Mouse (Mus musculus) macrophage (primary cell): ENCODE data around the gene Ccdc40. TPM values are rescaled to one million over a fixed set of nuclear protein-coding genes. Genes with fewer than 3 reads are reported as not detected.

Experiments used
- H3K27ac ChIP-seq: fragments of 350-480 bp; formaldehyde crosslinking; 2 replicates; pipeline ENCODE4 v1.9.0; 2021
- H3K36me3 ChIP-seq: fragments of 350-480 bp; formaldehyde crosslinking; 2 replicates; pipeline ENCODE4 v1.9.0; 2021; ENCODE audit errors: inconsistent target
- H3K4me3 ChIP-seq: fragments of 350-480 bp; formaldehyde crosslinking; 2 replicates; pipeline ENCODE4 v1.9.0; 2021; ENCODE audit errors: inconsistent target
- H3K79me2 ChIP-seq: fragments of 350-480 bp; formaldehyde crosslinking; 2 replicates; pipeline ENCODE4 v1.9.0; 2021; ENCODE audit errors: inconsistent target
- WGBS: methylation state at CpG from one replicate; pipeline ENCODE4 v1.1.7; 2026; ENCODE audit warnings: inconsistent platforms; ENCODE audit not compliant: missing documents; 5-methylcytosine and 5-hydroxymethylcytosine counted together
- polyA plus RNA-seq: library from polyadenylated mRNA; stranded (reverse); fragments of 250-400 nt; gene quantifications from 3 replicates; pipeline ENCODE4 v1.2.4, GENCODE M21; 2018; ENCODE audit warnings: inconsistent platforms

Ccdc40 gene
- polyA plus RNA-seq, 1 experiment from 2014 or later = 1.2 TPM

GRCm38 (mm10) chr11:119300986-119301385 is 72.6 kb downstream of the Ccdc40 start:
- 7% methylated on average over 2 of the region's 2 CpGs for WGBS
- no peak overlapping the region for H3K27ac ChIP-seq
- no peak overlapping the region for H3K4me3 ChIP-seq
- H3K79me2 ChIP-seq = peaks cover 36% of the 10 kb centered on the region
- peaks cover 15% of the 10 kb centered on the region for H3K36me3 ChIP-seq

GRCm38 (mm10) chr11:119304904-119305712 is 76.7 kb downstream of the Ccdc40 start:
- Histone ChIP-seq H3K36me3 (no peaks in the 10 kb centered on the region), H3K4me3 (no peak overlapping the region), H3K79me2 (no peaks in the 10 kb centered on the region), H3K27ac (no peak overlapping the region)
- WGBS = 53% methylated on average over 16 of the region's 16 CpGs

GRCm38 (mm10) chr11:119306762-119307657 is 78.6 kb downstream of the Ccdc40 start:
- 78% methylated on average over 13 of the region's 13 CpGs for WGBS
- Histone ChIP-seq H3K79me2 (no peaks in the 10 kb centered on the region), H3K4me3 (no peak overlapping the region), H3K27ac (no peak overlapping the region), H3K36me3 (no peaks in the 10 kb centered on the region)

GRCm38 (mm10) chr11:119307658-119307867 is 79.2 kb downstream of the Ccdc40 start, which contains the start of gene Card14:
Gene Card14 (plus strand): TSS chr11:119307768.
- no peak within 1 kb of the TSS for H3K4me3 ChIP-seq
- no peaks in the 10 kb centered on the region for H3K36me3 ChIP-seq
- 77% methylated on average over 1 of the region's 1 CpGs for WGBS
- H3K79me2 ChIP-seq = no peaks in the 10 kb centered on the region
- H3K27ac ChIP-seq = no peak within 1 kb of the TSS

GRCm38 (mm10) chr11:119307916-119308315 is 79.5 kb downstream of the Ccdc40 start:
- WGBS = 66% methylated on average over 11 of the region's 11 CpGs
- Histone ChIP-seq H3K36me3 (no peaks in the 10 kb centered on the region), H3K79me2 (no peaks in the 10 kb centered on the region), H3K4me3 (no peak overlapping the region), H3K27ac (no peak overlapping the region)

- Histone ChIP-seq H3K27ac (no peak overlapping the region), H3K4me3 (no peak overlapping the region), H3K79me2 (no peaks in the 10 kb centered on the region), H3K36me3 (no peaks in the 10 kb centered on the region)
- 33% methylated on average over 10 of the region's 10 CpGs for WGBS
These were observed 82.2 kb downstream of the Ccdc40 start for GRCm38 (mm10) chr11:119310621-119311020.

GRCm38 (mm10) chr11:119314252-119314936 is 86.0 kb downstream of the Ccdc40 start:
- H3K27ac ChIP-seq = no peak overlapping the region
- H3K36me3 ChIP-seq = no peaks in the 10 kb centered on the region
- no peaks in the 10 kb centered on the region for H3K79me2 ChIP-seq
- WGBS = 74% methylated on average over 17 of the region's 17 CpGs
- H3K4me3 ChIP-seq = no peak overlapping the region

Other genes starting within 250 kb of the Ccdc40 start
- gene Enpp7, start 240.4 kb upstream of the Ccdc40 start, polyA plus RNA-seq = not detected in 3 replicates
- 1.3 to 1.8 TPM (median 1.5 TPM) in 3 replicates for gene Cbx2, start 205.6 kb upstream of the Ccdc40 start, polyA plus RNA-seq
- 3.4 to 4.0 TPM (median 3.6 TPM) in 3 replicates for gene Cbx8, start 187.6 kb upstream of the Ccdc40 start, polyA plus RNA-seq
- gene Cbx4, start 142.4 kb upstream of the Ccdc40 start, polyA plus RNA-seq = 7.4 to 14.3 TPM (median 12.7 TPM) in 3 replicates
- 3.2 to 6.5 TPM (median 4.1 TPM) in 3 replicates for gene Tbc1d16, start 73 bp upstream of the Ccdc40 start, polyA plus RNA-seq
- gene Gaa, start 39.3 kb downstream of the Ccdc40 start, polyA plus RNA-seq = 61.8 to 138 TPM (median 92.6 TPM) in 3 replicates
- gene Eif4a3, start 71.5 kb downstream of the Ccdc40 start, polyA plus RNA-seq = 73.3 to 139 TPM (median 79.7 TPM) in 3 replicates
- 0.06 to 0.68 TPM (median 0.22 TPM) in 3 replicates for gene Card14, start 79.2 kb downstream of the Ccdc40 start, polyA plus RNA-seq
- 29.1 to 46.3 TPM (median 41.6 TPM) in 3 replicates for gene Sgsh, start 127.0 kb downstream of the Ccdc40 start, polyA plus RNA-seq
- 18.1 to 63.0 TPM (median 27.9 TPM) in 3 replicates for gene Slc26a11, start 127.0 kb downstream of the Ccdc40 start, polyA plus RNA-seq
- 207 to 477 TPM (median 276 TPM) in 3 replicates for gene Rnf213, start 164.5 kb downstream of the Ccdc40 start, polyA plus RNA-seq